ENCODE assay signal across 13 mouse cellular contexts in the genomic region with DNA sequence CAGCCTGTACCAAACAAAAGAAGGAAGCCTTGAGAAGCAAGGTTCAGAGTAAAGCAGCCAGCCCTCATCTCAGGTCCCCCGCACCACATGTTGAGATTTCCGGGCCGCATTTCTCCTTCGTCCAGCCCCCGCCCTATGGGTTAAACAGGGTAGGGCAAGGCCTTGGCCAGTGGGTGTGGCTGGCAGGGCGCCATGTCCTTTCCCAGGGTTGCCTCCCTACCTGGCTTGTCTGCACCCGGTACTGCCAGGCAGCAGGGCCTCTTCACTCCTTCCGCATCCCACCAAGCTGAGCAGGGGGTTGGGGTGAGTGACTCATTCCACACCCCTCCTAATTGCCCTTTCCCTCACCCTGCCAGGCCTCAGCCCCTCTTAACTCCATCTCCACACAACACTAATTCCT. TPM values are rescaled to one million over a fixed set of nuclear protein-coding genes. Genes with fewer than 3 reads are reported as not detected.
DNase-seq lines count a peak whose midpoint lies in the region; ATAC-seq lines count a peak whose summit lies in the region.
"Had no signal": no experiment of that assay in that cellular context is flagged by ENCODE, and none has a peak within 500 bp of the region (broad histone marks: within the 10 kb centered on the region; RNA-seq: fewer than 3 reads in every experiment).

No protein-coding gene starts in this region.

- no peak overlapping the region for H3K4me3 ChIP-seq in embryonic facial prominence, embryonic 15.5 days (replicated peaks)
- H3K4me3 ChIP-seq in intestine, embryonic 16.5 days (ENCODE audit: low read length) = no peak overlapping the region
- H3K4me3 ChIP-seq: megakaryocyte, embryonic 14.5 days had no signal

- no peaks in the 10 kb centered on the region for H3K9me3 ChIP-seq in embryonic facial prominence, embryonic 15.5 days (replicated peaks)
- H3K9me3 ChIP-seq in intestine, embryonic 16.5 days (ENCODE audit: control insufficient read depth, low read length) = no peaks in the 10 kb centered on the region
- H3K9me3 ChIP-seq: megakaryocyte, embryonic 14.5 days had no signal

- peaks cover 7% of the 10 kb centered on the region; the same call in 1 of the 2 replicates for H3K4me1 ChIP-seq in embryonic facial prominence, embryonic 15.5 days
- H3K4me1 ChIP-seq in intestine, embryonic 16.5 days (ENCODE audit: control insufficient read depth, insufficient read depth, low read length) = peaks cover 28% of the 10 kb centered on the region
- H3K4me1 ChIP-seq: megakaryocyte, embryonic 14.5 days had no signal

- no peak for ATAC-seq in cerebellum, adult (ENCODE audit: insufficient number of reproducible peaks, low FRiP score, low TSS enrichment)
- ATAC-seq in embryonic facial prominence, embryonic 15.5 days (ENCODE audit: insufficient number of reproducible peaks, low FRiP score, low TSS enrichment, low read depth) = no peak
- peak; percentile 74 for ATAC-seq in intestine, embryonic 16.5 days
- ATAC-seq in erythroblast, adult 5-6 weeks (replicated peaks; ENCODE audit: low FRiP score, poor library complexity, severe bottlenecking) = no peak

- DNase-seq in cerebellum, postnatal 10 days = peak; percentile 37 to 42
- DNase-seq in ovary, postnatal 36 days (ENCODE audit: low spot score) = peak; percentile 68
- DNase-seq in thymus, postnatal 0 days (ENCODE audit: low spot score) = no peak
- no peak for DNase-seq in left cerebral cortex, postnatal 25 days (ENCODE audit: low spot score in 2 of 2)
- DNase-seq: B cell, adult 2 months; cerebellum, adult 9-11 months; layer of hippocampus, postnatal 36 days had no signal

- no peak overlapping the region for H3K9ac ChIP-seq in embryonic facial prominence, embryonic 15.5 days
- peak overlapping the region; percentile 6; the same call in 1 of the 2 replicates for H3K9ac ChIP-seq in intestine, embryonic 16.5 days (ENCODE audit: low read depth, low read length)

- H3K4me2 ChIP-seq in embryonic facial prominence, embryonic 15.5 days (replicated peaks) = no peak overlapping the region
- peak overlapping the region; percentile 8; the same call in 1 of the 2 replicates for H3K4me2 ChIP-seq in intestine, embryonic 16.5 days (ENCODE audit: low read depth, low read length)

- WGBS in embryonic facial prominence, embryonic 15.5 days = 63% methylated on average over 8 of the region's 8 CpGs
- 48% methylated on average over 8 of the region's 8 CpGs for WGBS in intestine, embryonic 16.5 days

- H3K27ac ChIP-seq in embryonic facial prominence, embryonic 15.5 days (replicated peaks) = 0 out of 2 replicates have a peak overlapping the region, but pooled peaks have one; percentile 1
- peak overlapping the region; percentile 76 for H3K27ac ChIP-seq in intestine, embryonic 16.5 days (ENCODE audit: low read length)

- intact Hi-C loops in left cerebral cortex, postnatal 25 days (cut with DNase I) = loop anchor here (2.0 to 5.0 kb wide), 4 partner anchors 106 to 789 kb away; no protein-coding TSS in a partner anchor

- no peaks in the 10 kb centered on the region for H3K27me3 ChIP-seq in embryonic facial prominence, embryonic 15.5 days
- no peaks in the 10 kb centered on the region for H3K27me3 ChIP-seq in intestine, embryonic 16.5 days (replicated peaks; ENCODE audit: control insufficient read depth, insufficient read depth, low read length)

- no peaks in the 10 kb centered on the region for H3K36me3 ChIP-seq in embryonic facial prominence, embryonic 15.5 days
- H3K36me3 ChIP-seq in intestine, embryonic 16.5 days (ENCODE audit: control insufficient read depth, insufficient read depth, low read length) = no peaks in the 10 kb centered on the region

RNA-seq across cellular contexts. Expression of a gene that starts 19.6 kb away (rescaled TPM):
- polyA plus RNA-seq in embryonic facial prominence, embryonic 15.5 days (2015; fragmentation: Nextera tagmentation; extraction: Ambion mirVana) = 227 and 305 TPM in 2 replicates
- polyA plus RNA-seq in intestine, embryonic 16.5 days (2015; fragmentation: Nextera tagmentation; extraction: Ambion mirVana) = 884 and 955 TPM in 2 replicates
- not detected in 2 replicates for total RNA-seq in erythroblast, adult 5-6 weeks (2015; ENCODE audit: low replicate concordance)
- total RNA-seq in erythroblast, adult 5-6 weeks (2017; ENCODE audit: low replicate concordance) = not detected in 2 replicates
- polyA plus RNA-seq in thymus, postnatal 0 days (2015; fragmentation: Nextera tagmentation; extraction: Ambion mirVana) = 10.2 and 19.1 TPM in 2 replicates
- total RNA-seq in left cerebral cortex, postnatal 25 days (2021) = not detected

RNA-seq across cellular contexts. Expression of a gene that starts 25.0 kb away (rescaled TPM):
- not detected in 2 replicates for polyA plus RNA-seq in embryonic facial prominence, embryonic 15.5 days (2015; fragmentation: Nextera tagmentation; extraction: Ambion mirVana)
- polyA plus RNA-seq in intestine, embryonic 16.5 days (2015; fragmentation: Nextera tagmentation; extraction: Ambion mirVana) = not detected in 2 replicates
- not detected in 2 replicates for total RNA-seq in erythroblast, adult 5-6 weeks (2015; ENCODE audit: low replicate concordance)
- 0.28 TPM in 1 of 2 replicates, not detected in the other for total RNA-seq in erythroblast, adult 5-6 weeks (2017; ENCODE audit: low replicate concordance)
- 0.08 and 0.10 TPM in 2 replicates for polyA plus RNA-seq in thymus, postnatal 0 days (2015; fragmentation: Nextera tagmentation; extraction: Ambion mirVana)
- total RNA-seq in left cerebral cortex, postnatal 25 days (2021) = 1 to 10 TPM; 3.7 to 4.3 TPM
- total RNA-seq: neutrophil, adult 5-6 weeks had no signal

RNA-seq across cellular contexts. Expression of a gene that starts 32.3 kb away (rescaled TPM):
- 1,131 and 1,207 TPM in 2 replicates for polyA plus RNA-seq in embryonic facial prominence, embryonic 15.5 days (2015; fragmentation: Nextera tagmentation; extraction: Ambion mirVana)
- polyA plus RNA-seq in intestine, embryonic 16.5 days (2015; fragmentation: Nextera tagmentation; extraction: Ambion mirVana) = 2.2 and 4.5 TPM in 2 replicates
- total RNA-seq in erythroblast, adult 5-6 weeks (2015; ENCODE audit: low replicate concordance) = not detected in 2 replicates
- not detected in 2 replicates for total RNA-seq in erythroblast, adult 5-6 weeks (2017; ENCODE audit: low replicate concordance)
- polyA plus RNA-seq in thymus, postnatal 0 days (2015; fragmentation: Nextera tagmentation; extraction: Ambion mirVana) = 5.2 and 35.5 TPM in 2 replicates
- total RNA-seq in left cerebral cortex, postnatal 25 days (2021) = not detected

RNA-seq across cellular contexts. Expression of a gene that starts 39.3 kb away (rescaled TPM):
- 1,122 and 1,244 TPM in 2 replicates for polyA plus RNA-seq in embryonic facial prominence, embryonic 15.5 days (2015; fragmentation: Nextera tagmentation; extraction: Ambion mirVana)
- 7.3 and 7.9 TPM in 2 replicates for polyA plus RNA-seq in intestine, embryonic 16.5 days (2015; fragmentation: Nextera tagmentation; extraction: Ambion mirVana)
- total RNA-seq in erythroblast, adult 5-6 weeks (2015; ENCODE audit: low replicate concordance) = not detected in 2 replicates
- not detected in 2 replicates for total RNA-seq in erythroblast, adult 5-6 weeks (2017; ENCODE audit: low replicate concordance)
- polyA plus RNA-seq in thymus, postnatal 0 days (2015; fragmentation: Nextera tagmentation; extraction: Ambion mirVana) = 40.8 and 47.9 TPM in 2 replicates
- total RNA-seq in left cerebral cortex, postnatal 25 days (2021) = not detected
- total RNA-seq: layer of hippocampus, postnatal 36 days; neutrophil, adult 5-6 weeks had no signal

RNA-seq across cellular contexts. Expression of a gene that starts 46.7 kb away (rescaled TPM):
- polyA plus RNA-seq in embryonic facial prominence, embryonic 15.5 days (2015; fragmentation: Nextera tagmentation; extraction: Ambion mirVana) = 155 and 225 TPM in 2 replicates
- 0.29 TPM in 1 of 2 replicates, not detected in the other for polyA plus RNA-seq in intestine, embryonic 16.5 days (2015; fragmentation: Nextera tagmentation; extraction: Ambion mirVana)
- total RNA-seq in erythroblast, adult 5-6 weeks (2015; ENCODE audit: low replicate concordance) = not detected in 2 replicates
- total RNA-seq in erythroblast, adult 5-6 weeks (2017; ENCODE audit: low replicate concordance) = not detected in 2 replicates
- polyA plus RNA-seq in thymus, postnatal 0 days (2015; fragmentation: Nextera tagmentation; extraction: Ambion mirVana) = 0.66 and 18.2 TPM in 2 replicates
- not detected for total RNA-seq in left cerebral cortex, postnatal 25 days (2021)
- total RNA-seq: layer of hippocampus, postnatal 36 days had no signal

Comparison
In these comparisons a context has a peak if more than half of its experiments do, and no peak if none do; other contexts are left out.
1. DNase-seq: peak in cerebellum, postnatal 10 days (2 of 2) and ovary, postnatal 36 days (single experiment); none in thymus, postnatal 0 days (single experiment) and left cerebral cortex, postnatal 25 days (0 of 2).
2. RNA of a gene that starts 19.6 kb away (polyA plus RNA-seq): 884 to 955 TPM in intestine, embryonic 16.5 days and 227 to 305 TPM in embryonic facial prominence, embryonic 15.5 days; 10.2 to 19.1 TPM in thymus, postnatal 0 days; every median in the first group is over 10 times any median in the second.
3. RNA of a gene that starts 32.3 kb away (polyA plus RNA-seq): 1,131 to 1,207 TPM in embryonic facial prominence, embryonic 15.5 days; 5.2 to 35.5 TPM in thymus, postnatal 0 days and 2.2 to 4.5 TPM in intestine, embryonic 16.5 days; every median in the first group is over 10 times any median in the second.